Mouse (Mus musculus) ES-E14 (cell line): ENCODE data around the gene Ldhb. TPM values are rescaled to one million over a fixed set of nuclear protein-coding genes. Genes with fewer than 3 reads are reported as not detected.

Experiments
- DNase-seq: peaks from one replicate; pipeline ENCODE4 v3.0.0-alpha.2; 2013; ENCODE audit warnings: low read depth, low spot score
- H3K27ac ChIP-seq: 2 replicates; pipeline ENCODE4 v1.5.1; 2012; ENCODE audit warnings: low read depth, mild to moderate bottlenecking, low read length, moderate library complexity, mixed read lengths; ENCODE audit not compliant: poor library complexity, insufficient read depth, severe bottlenecking
- H3K36me3 ChIP-seq: 2 replicates; pipeline ENCODE4 v1.6.1; 2012; ENCODE audit warnings: mild to moderate bottlenecking, low read length, moderate library complexity, mixed read lengths; ENCODE audit not compliant: control insufficient read depth, poor library complexity, insufficient read depth, severe bottlenecking
- H3K4me1 ChIP-seq, 2 experiments: fragments of 150-350 bp in 1 of 2; sonication (generic) in 1 of 2; 2 replicates each; pipeline ENCODE4 v1.6.1; 2012; ENCODE audit warnings: low read length in 2 of 2, mild to moderate bottlenecking in 1 of 2, mixed read lengths in 1 of 2; ENCODE audit not compliant: control insufficient read depth in 2 of 2, insufficient read depth in 2 of 2, poor library complexity in 1 of 2
- H3K4me3 ChIP-seq, 2 experiments: fragments of 150-350 bp in 1 of 2; sonication (generic) in 1 of 2; 2 replicates each; pipeline ENCODE4 v1.5.1; 2012; ENCODE audit warnings: low read length in 2 of 2, low read depth in 1 of 2, mild to moderate bottlenecking in 1 of 2, mixed read lengths in 1 of 2; ENCODE audit not compliant: insufficient read depth in 1 of 2, poor library complexity in 1 of 2, severe bottlenecking in 1 of 2
- H3K9ac ChIP-seq: 2 replicates; pipeline ENCODE4 v1.6.1; 2012; ENCODE audit warnings: low read depth, mild to moderate bottlenecking, low read length, mixed read lengths; ENCODE audit not compliant: poor library complexity, insufficient read depth, severe bottlenecking
- H3K9me3 ChIP-seq: fragments of 150-350 bp; sonication (generic); 2 replicates; pipeline ENCODE4 v1.6.1; 2012; ENCODE audit warnings: low read depth, mild to moderate bottlenecking, low read length; ENCODE audit not compliant: control insufficient read depth, insufficient read depth
- CHD2 ChIP-seq: IDR thresholded peaks from 2 replicates; pipeline ENCODE4 v1.6.1; 2014; ENCODE audit warnings: mild to moderate bottlenecking, low read depth, low read length, inconsistent platforms
- HCFC1 ChIP-seq: IDR thresholded peaks from 2 replicates; pipeline ENCODE4 v1.6.1; 2012; ENCODE audit warnings: low read length, inconsistent platforms, borderline replicate concordance; ENCODE audit not compliant: insufficient read depth
- MAFK ChIP-seq: IDR thresholded peaks from 2 replicates; pipeline ENCODE4 v1.6.1; 2014; ENCODE audit warnings: mild to moderate bottlenecking, low read depth, low read length, inconsistent platforms; ENCODE audit not compliant: insufficient read depth
- ZC3H11A ChIP-seq: IDR thresholded peaks from 2 replicates; pipeline ENCODE4 v1.6.1; 2012; ENCODE audit warnings: low read depth, mild to moderate bottlenecking, inconsistent platforms, low read length, borderline replicate concordance
- ZNF384 ChIP-seq: IDR thresholded peaks from 2 replicates; pipeline ENCODE4 v1.6.1; 2012; ENCODE audit warnings: low read depth, low read length, inconsistent platforms
- in situ Hi-C, 2 experiments: fragments of 600-800 bp; cut with MboI; formaldehyde crosslinking; loops; one replicate each; pipeline ENCODE4 v1.15.1; 2025; ENCODE audit warnings: low sequenced_read_pairs in 2 of 2, inconsistent platforms in 1 of 2; ENCODE audit not compliant: unreplicated experiment in 2 of 2
- total RNA-seq: library from RNA; depleted of rRNA; stranded (reverse); fragments of 300-350 nt; gene quantifications from 2 replicates; pipeline ENCODE4 v1.2.3, GENCODE M21; 2012

Gene Ldhb
- total RNA-seq, 1 experiment = 139 TPM

DNA sequence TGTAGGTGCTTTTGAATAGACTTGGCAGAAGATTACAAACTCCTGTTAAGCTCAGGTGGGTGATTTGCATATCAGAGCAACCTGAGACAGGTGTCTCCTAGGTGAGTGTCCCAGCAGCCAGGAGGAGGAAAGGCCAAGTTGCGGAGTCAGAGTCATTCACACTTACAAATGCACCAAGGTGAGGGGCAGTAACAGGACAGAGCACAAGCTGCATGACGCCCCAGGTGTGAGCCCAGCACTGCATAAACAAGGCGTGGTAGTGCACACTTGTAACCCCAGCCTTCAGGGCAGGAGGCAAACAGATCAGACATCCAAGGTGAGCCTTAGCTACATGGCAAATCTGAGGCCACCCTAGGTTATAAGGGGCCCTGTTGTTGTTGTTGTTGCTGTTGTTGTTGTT, 5.1 kb upstream of the Ldhb start:
- H3K4me3 ChIP-seq = no peak overlapping the region
- DNase-seq = no peak
- no peak overlapping the region for H3K9ac ChIP-seq
- peaks cover 18 to 22% of the 10 kb centered on the region in 2 experiments for H3K4me1 ChIP-seq
- no peaks in the 10 kb centered on the region for H3K9me3 ChIP-seq
- in situ Hi-C loops = loop anchor here in 1 of 2 experiments (10.0 kb wide), 1 partner anchor 138 kb away; no protein-coding TSS in a partner anchor
- no peaks in the 10 kb centered on the region for H3K36me3 ChIP-seq
- H3K27ac ChIP-seq = no peak overlapping the region
- TF ChIP-seq CHD2 (no peak), MAFK (no peak), HCFC1 (no peak), ZC3H11A (no peak), ZNF384 (no peak)

DNA sequence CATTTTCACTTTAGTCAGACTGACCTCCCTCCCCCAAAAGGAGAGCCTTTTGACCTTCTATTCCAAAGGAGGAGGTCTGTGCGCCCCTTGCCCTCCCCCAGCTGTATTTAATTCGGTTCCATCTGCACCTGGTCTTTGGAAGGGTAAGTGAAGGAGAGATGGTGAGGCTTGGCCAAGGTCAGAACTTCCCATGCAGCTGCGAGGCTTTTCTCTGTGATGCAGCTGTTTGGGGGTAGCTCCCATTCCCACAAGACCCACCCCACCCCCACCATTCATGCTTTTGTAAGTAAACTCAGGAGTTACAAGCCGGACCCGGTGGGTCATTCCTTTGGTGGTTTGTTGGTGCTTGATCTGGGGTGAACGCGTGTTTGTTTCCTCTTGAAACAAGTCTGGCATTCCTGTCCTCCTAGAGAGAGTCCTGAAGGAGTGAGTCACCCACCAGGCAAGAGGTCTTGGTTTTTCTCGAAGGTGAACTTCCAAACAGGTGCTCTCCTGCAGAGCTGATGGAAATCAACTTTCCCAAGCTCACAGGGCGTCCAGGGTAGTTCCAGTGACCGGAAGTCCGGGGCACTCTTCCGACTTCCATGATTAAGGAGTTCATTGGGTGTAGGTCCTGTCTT, 3.9 kb upstream of the Ldhb start:
- no peak overlapping the region for H3K27ac ChIP-seq
- in situ Hi-C loops = loop anchor here in 1 of 2 experiments (10.0 kb wide), 1 partner anchor 137 kb away; no protein-coding TSS in a partner anchor
- TF ChIP-seq CHD2 (peak; percentile 38; the same call in 1 of the 2 replicates), MAFK (no peak), ZNF384 (no peak), ZC3H11A (no peak), HCFC1 (no peak)
- DNase-seq = peak; percentile 51
- peaks cover 18 to 22% of the 10 kb centered on the region in 2 experiments for H3K4me1 ChIP-seq
- H3K9me3 ChIP-seq = no peaks in the 10 kb centered on the region
- H3K4me3 ChIP-seq = peak overlapping the region in 1 of 2 experiments; percentile 38; a peak in 2 of 4 replicates
- H3K9ac ChIP-seq = no peak overlapping the region
- H3K36me3 ChIP-seq = no peaks in the 10 kb centered on the region

DNA sequence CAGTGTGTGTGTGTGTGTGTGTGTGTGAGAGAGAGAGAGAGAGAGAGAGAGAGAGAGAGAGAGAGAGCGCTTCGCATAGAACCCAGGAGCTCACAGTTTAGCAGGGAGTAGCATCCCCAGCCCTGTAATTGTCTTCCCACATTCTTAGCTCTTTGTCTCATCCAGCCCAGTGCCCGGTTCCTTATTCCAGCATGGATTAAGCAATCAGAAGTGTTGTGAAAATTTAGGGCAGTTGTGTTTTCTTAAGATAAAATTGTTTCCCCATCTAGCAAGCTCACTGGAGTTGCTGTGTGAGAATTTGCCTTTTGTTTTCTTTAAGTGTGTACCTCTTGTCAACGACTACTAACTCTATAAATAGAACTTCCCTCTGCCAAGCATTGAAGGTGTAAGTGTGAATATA, 906 bp upstream of the Ldhb start:
- Histone ChIP-seq H3K4me1 (peaks cover 18 to 24% of the 10 kb centered on the region in 2 experiments), H3K9ac (no peak overlapping the region), H3K36me3 (peaks cover 6% of the 10 kb centered on the region; the same call in 1 of the 2 replicates), H3K27ac (no peak overlapping the region), H3K4me3 (0 out of 4 replicates have a peak overlapping the region, but pooled peaks of 1 of the 2 experiments have one; percentile 49), H3K9me3 (no peaks in the 10 kb centered on the region)
- TF ChIP-seq ZNF384 (no peak), HCFC1 (no peak), MAFK (no peak), ZC3H11A (no peak), CHD2 (no peak)
- in situ Hi-C loops = no loop called here
- DNase-seq = no peak

DNA sequence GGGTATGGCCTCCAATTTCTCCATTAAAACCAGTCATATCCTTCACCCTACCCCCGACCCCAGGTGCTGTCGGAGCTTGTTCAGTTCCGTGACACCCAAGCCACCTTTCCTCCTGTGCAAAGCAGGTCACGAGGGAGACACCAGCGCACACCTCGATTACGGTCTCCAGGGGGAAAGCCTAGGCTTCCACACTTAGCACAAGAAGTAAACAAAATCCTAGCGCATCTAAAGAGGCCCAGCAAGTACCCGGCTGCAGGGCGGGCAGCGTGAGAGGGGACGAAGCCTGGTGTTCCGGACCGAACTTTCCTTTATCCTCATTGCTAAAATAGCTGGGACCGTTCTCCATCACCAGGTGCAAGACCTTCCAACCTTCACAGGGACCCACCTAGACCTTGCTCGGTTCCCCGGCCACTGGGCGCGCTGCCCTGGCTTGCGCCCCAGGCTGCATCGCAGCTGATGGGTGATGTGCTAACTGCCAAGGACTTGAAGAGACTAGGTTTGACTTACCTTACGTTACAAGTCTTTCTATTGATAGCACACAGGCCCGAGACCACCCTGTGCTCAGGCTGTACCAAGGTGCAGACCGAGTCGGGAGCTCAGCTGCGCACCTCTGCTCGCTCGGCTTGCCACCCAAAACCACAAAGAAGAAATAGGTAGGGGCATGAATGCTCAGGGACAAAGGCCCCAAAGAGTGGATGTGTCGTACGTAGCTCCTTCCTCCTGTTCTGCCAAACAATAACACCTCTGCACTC, 548 bp downstream of the Ldhb start:
- peak overlapping the region; percentile 3 for H3K27ac ChIP-seq
- H3K4me3 ChIP-seq = peak overlapping the region; percentile 74 to 90
- in situ Hi-C loops = no loop called here
- TF ChIP-seq MAFK (no peak), ZNF384 (no peak), HCFC1 (no peak), CHD2 (no peak), ZC3H11A (no peak)
- DNase-seq = no peak
- no peaks in the 10 kb centered on the region for H3K9me3 ChIP-seq
- peak overlapping the region; percentile 67 for H3K9ac ChIP-seq
- H3K36me3 ChIP-seq = peaks cover 10% of the 10 kb centered on the region; the same call in 1 of the 2 replicates
- H3K4me1 ChIP-seq = peaks cover 14 to 25% of the 10 kb centered on the region in 2 experiments
